Mouse (Mus musculus) myocyte (in vitro differentiated cells): ENCODE data around the gene Syn3.

Source experiments
- CEBPB ChIP-seq: IDR thresholded peaks from 2 replicates; pipeline ENCODE4 v1.6.1; 2011; ENCODE audit warnings: mild to moderate bottlenecking, moderate library complexity; ENCODE audit not compliant: poor library complexity, insufficient read depth, severe bottlenecking
- MAX ChIP-seq: IDR thresholded peaks from one replicate; pipeline ENCODE4 v1.6.1; 2011; ENCODE audit warnings: low read depth, mild to moderate bottlenecking, control low read depth
- MYOG ChIP-seq, 3 experiments: IDR thresholded peaks; one replicate each; pipeline ENCODE4 v1.6.1; 2011; ENCODE audit warnings: control low read depth in 2 of 3, low read depth in 2 of 3, mild to moderate bottlenecking in 2 of 3; ENCODE audit not compliant: insufficient read length in 2 of 3, control insufficient read depth in 1 of 3, insufficient read depth in 1 of 3
- POLR2A ChIP-seq: IDR thresholded peaks from one replicate; pipeline ENCODE4 v1.6.1; 2011; ENCODE audit warnings: low read depth, mild to moderate bottlenecking, control low read depth, moderate library complexity; ENCODE audit not compliant: insufficient read length
- POLR2AphosphoS2 ChIP-seq: IDR thresholded peaks from one replicate; pipeline ENCODE4 v1.6.1; 2011; ENCODE audit warnings: low read depth, control low read depth; ENCODE audit not compliant: insufficient read length
- USF1 ChIP-seq: IDR thresholded peaks from one replicate; pipeline ENCODE4 v1.6.1; 2011; ENCODE audit warnings: low read depth, mild to moderate bottlenecking, control low read depth, moderate library complexity

DNA sequence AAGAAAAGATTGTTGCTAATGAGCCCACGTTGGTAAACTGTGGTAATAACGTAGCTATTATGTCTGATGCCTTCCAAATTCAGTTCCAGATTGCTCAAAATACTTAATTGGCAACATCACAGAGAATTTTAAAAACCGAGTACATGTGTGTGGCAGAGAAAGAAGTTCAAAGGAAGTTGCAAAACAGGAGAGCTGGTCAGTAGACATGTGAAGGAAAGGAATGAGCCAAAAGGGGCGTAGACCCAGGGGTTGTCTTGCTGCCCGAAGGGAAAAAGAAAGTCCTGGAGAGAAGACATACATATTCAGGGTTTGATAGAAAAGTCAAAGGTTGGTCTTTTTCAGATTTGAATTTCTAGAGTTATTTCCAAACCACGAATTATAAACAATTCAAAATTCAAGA lies 87.8 kb downstream of the Syn3 start:
- TF ChIP-seq POLR2A (no peak), POLR2AphosphoS2 (no peak), CEBPB (no peak), MAX (no peak), USF1 (no peak), MYOG (IDR thresholded peaks at IDR 0.05; ENCODE audit: control insufficient read depth in 1 of 3, insufficient read depth in 1 of 3, insufficient read length in 2 of 3, low read depth in 2 of 3) (no peak)
